ENCODE assay signal across 9 mouse cellular contexts in the genomic region with DNA sequence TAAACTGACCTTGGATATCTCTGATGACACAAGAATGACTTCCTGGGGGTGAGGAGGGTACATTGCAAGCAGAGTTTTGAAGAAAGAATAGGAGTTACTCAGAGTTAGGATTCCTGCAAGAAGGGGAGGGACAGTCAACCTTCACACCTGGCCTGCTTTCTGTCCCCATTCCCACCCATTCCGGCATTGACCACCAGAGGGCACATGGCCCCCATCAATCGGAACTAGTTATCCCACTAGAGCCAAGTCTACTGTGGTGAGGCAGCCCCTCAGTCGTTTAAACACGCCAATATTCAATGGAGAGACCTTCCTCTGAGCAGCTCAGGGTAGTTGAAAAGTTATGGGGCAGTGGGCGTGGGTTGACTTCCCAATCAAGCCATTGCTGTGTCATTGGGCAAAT. TPM values are rescaled to one million over a fixed set of nuclear protein-coding genes. Genes with fewer than 3 reads are reported as not detected.
A peak's percentile ranks its signal among the peaks of the same experiment; 100 is the strongest.
DNase-seq lines count a peak whose midpoint lies in the region; ATAC-seq and TF ChIP-seq lines count a peak whose summit lies in the region.
"Had no signal": no experiment of that assay in that cellular context is flagged by ENCODE, and none has a peak within 500 bp of the region (broad histone marks: within the 10 kb centered on the region; RNA-seq: fewer than 3 reads in every experiment).

No protein-coding gene starts in this region.

- TF ChIP-seq POLR2A in ES-Bruce4 (IDR thresholded peaks at IDR 0.05; ENCODE audit: insufficient read depth, low read length) = no peak

- TF ChIP-seq CTCF in ES-Bruce4 (IDR thresholded peaks at IDR 0.05; ENCODE audit: low read depth, low read length) = peak; percentile 96

- H3K4me3 ChIP-seq in ES-Bruce4 (ENCODE audit: low read depth, low read length) = no peak overlapping the region
- no peak overlapping the region for H3K4me3 ChIP-seq in embryonic facial prominence, embryonic 14.5 days (ENCODE audit: low read depth, low read length)

- DNase-seq in adrenal gland, postnatal 14 days = peak; percentile 81
- DNase-seq in embryonic facial prominence, embryonic 14.5 days (ENCODE audit: low spot score) = peak; percentile 75
- peak; percentile 77 to 78 for DNase-seq in heart, postnatal 36 days
- DNase-seq in left cerebral cortex, adult 8-10 months (ENCODE audit: low spot score in 2 of 2) = peak; percentile 53 to 82
- DNase-seq in mesoderm, embryonic 11.5 days (ENCODE audit: low read depth, low spot score) = peak; percentile 81
- peak; percentile 70 for DNase-seq in right cerebral cortex, postnatal 14 days

- no peak for TF ChIP-seq EP300 in ES-Bruce4 (IDR thresholded peaks at IDR 0.05; ENCODE audit: insufficient read depth, low read depth, low read length)

- H3K36me3 ChIP-seq in ES-Bruce4 (ENCODE audit: control insufficient read depth, insufficient read depth, low read length, poor library complexity, severe bottlenecking) = no peaks in the 10 kb centered on the region
- H3K36me3 ChIP-seq in embryonic facial prominence, embryonic 14.5 days (ENCODE audit: control insufficient read depth, insufficient read depth, low read length) = no peaks in the 10 kb centered on the region
- H3K36me3 ChIP-seq: limb, embryonic 12.5 days had no signal

- WGBS in embryonic facial prominence, embryonic 14.5 days = 0% methylated on average over 5 of the region's 5 CpGs

- intact Hi-C loops in heart, postnatal 36 days (cut with DNase I) = loop anchor here (1.0 to 2.0 kb wide), 2 partner anchors 20 to 44 kb away; no protein-coding TSS in a partner anchor

- H3K9ac ChIP-seq in ES-Bruce4 (ENCODE audit: low read depth, poor library complexity, severe bottlenecking) = no peak overlapping the region
- no peak overlapping the region for H3K9ac ChIP-seq in embryonic facial prominence, embryonic 14.5 days (ENCODE audit: low read depth, low read length)
- H3K9ac ChIP-seq: limb, embryonic 12.5 days had no signal

- no peak for ATAC-seq in embryonic facial prominence, embryonic 14.5 days (ENCODE audit: low read depth)
- ATAC-seq in monocyte, adult 5-6 weeks (replicated peaks; ENCODE audit: insufficient number of reproducible peaks, low FRiP score, low TSS enrichment, poor library complexity, severe bottlenecking) = no peak

- peak overlapping the region; percentile 90; the same call in 1 of the 2 replicates for H3K4me2 ChIP-seq in embryonic facial prominence, embryonic 14.5 days (ENCODE audit: low read depth, low read length)

- H3K9me3 ChIP-seq in ES-Bruce4 (replicated peaks; ENCODE audit: control insufficient read depth, insufficient read depth, low read length, poor library complexity, severe bottlenecking) = no peaks in the 10 kb centered on the region
- peaks cover 4% of the 10 kb centered on the region; the same call in 1 of the 2 replicates for H3K9me3 ChIP-seq in embryonic facial prominence, embryonic 14.5 days (ENCODE audit: control insufficient read depth, low read length)

- no peak overlapping the region for H3K27ac ChIP-seq in ES-Bruce4 (ENCODE audit: insufficient read depth, low read length)
- no peak overlapping the region for H3K27ac ChIP-seq in embryonic facial prominence, embryonic 14.5 days (replicated peaks; ENCODE audit: low read depth, low read length)
- H3K27ac ChIP-seq: limb, embryonic 12.5 days had no signal

- no peaks in the 10 kb centered on the region for H3K27me3 ChIP-seq in ES-Bruce4 (ENCODE audit: control insufficient read depth, insufficient read depth, low read length, poor library complexity, severe bottlenecking)
- no peaks in the 10 kb centered on the region for H3K27me3 ChIP-seq in embryonic facial prominence, embryonic 14.5 days (replicated peaks; ENCODE audit: control insufficient read depth, insufficient read depth, low read length)
- H3K27me3 ChIP-seq: limb, embryonic 12.5 days had no signal

- H3K4me1 ChIP-seq in ES-Bruce4 (ENCODE audit: control insufficient read depth, insufficient read depth, low read length) = peaks cover 3% of the 10 kb centered on the region
- peaks cover 20% of the 10 kb centered on the region for H3K4me1 ChIP-seq in embryonic facial prominence, embryonic 14.5 days (ENCODE audit: control insufficient read depth, insufficient read depth, low read length)

RNA-seq across cellular contexts. Expression of gene Rnf126, which starts 1.6 kb away (rescaled TPM):
- polyA plus RNA-seq in ES-Bruce4 (2011; ENCODE audit: insufficient read depth, insufficient read length, low read depth, missing spikeins) = 49.6 and 61.5 TPM in 2 replicates
- total RNA-seq in adrenal gland, postnatal 14 days (2021) = 54.7 and 56.5 TPM in 2 replicates
- polyA plus RNA-seq in embryonic facial prominence, embryonic 14.5 days (2014; fragmentation: Nextera tagmentation; extraction: Ambion mirVana) = 77.5 and 78.9 TPM in 2 replicates
- 10 to 100 TPM; 23.6 to 24.6 TPM for total RNA-seq in heart, postnatal 36 days (2021)
- 10 to 100 TPM; 76.8 to 92.1 (median 86.8) TPM for total RNA-seq in left cerebral cortex, adult 8-10 months (2022)
- total RNA-seq in monocyte, adult 5-6 weeks (2017) = 3.5 to 18.0 TPM (median 8.8 TPM) in 3 replicates

RNA-seq across cellular contexts. Expression of gene Fstl3, which starts 8.7 kb away (rescaled TPM):
- 7.7 TPM in 2 replicates for polyA plus RNA-seq in ES-Bruce4 (2011; ENCODE audit: insufficient read depth, insufficient read length, low read depth, missing spikeins)
- 5.5 and 6.4 TPM in 2 replicates for total RNA-seq in adrenal gland, postnatal 14 days (2021)
- 8.3 and 10.7 TPM in 2 replicates for polyA plus RNA-seq in embryonic facial prominence, embryonic 14.5 days (2014; fragmentation: Nextera tagmentation; extraction: Ambion mirVana)
- total RNA-seq in heart, postnatal 36 days (2021) = 1 to 10 TPM; 4.2 to 4.3 TPM
- total RNA-seq in left cerebral cortex, adult 8-10 months (2022) = 1 to 10 TPM; 2.5 to 3.6 (median 2.7) TPM
- 1.3 to 3.3 TPM (median 2.0 TPM) in 3 replicates for total RNA-seq in monocyte, adult 5-6 weeks (2017)

RNA-seq across cellular contexts. Expression of gene Fgf22, which starts 13.5 kb away (rescaled TPM):
- polyA plus RNA-seq in ES-Bruce4 (2011; ENCODE audit: insufficient read depth, insufficient read length, low read depth, missing spikeins) = 1.0 and 1.2 TPM in 2 replicates
- not detected in 2 replicates for total RNA-seq in adrenal gland, postnatal 14 days (2021)
- polyA plus RNA-seq in embryonic facial prominence, embryonic 14.5 days (2014; fragmentation: Nextera tagmentation; extraction: Ambion mirVana) = 0.35 and 0.38 TPM in 2 replicates
- not detected for total RNA-seq in heart, postnatal 36 days (2021)
- 1 to 10 TPM; 4.7 to 5.9 (median 5.8) TPM for total RNA-seq in left cerebral cortex, adult 8-10 months (2022)
- total RNA-seq in monocyte, adult 5-6 weeks (2017) = not detected in 3 replicates

RNA-seq across cellular contexts. Expression of gene Polrmt, which starts 22.0 kb away (rescaled TPM):
- 21.9 and 23.0 TPM in 2 replicates for polyA plus RNA-seq in ES-Bruce4 (2011; ENCODE audit: insufficient read depth, insufficient read length, low read depth, missing spikeins)
- 59.2 and 65.4 TPM in 2 replicates for total RNA-seq in adrenal gland, postnatal 14 days (2021)
- polyA plus RNA-seq in embryonic facial prominence, embryonic 14.5 days (2014; fragmentation: Nextera tagmentation; extraction: Ambion mirVana) = 32.5 and 33.6 TPM in 2 replicates
- total RNA-seq in heart, postnatal 36 days (2021) = 10 to 100 TPM; 42.3 to 48.0 TPM
- total RNA-seq in left cerebral cortex, adult 8-10 months (2022) = 10 to 100 TPM; 47.9 to 56.7 (median 51.6) TPM
- total RNA-seq in monocyte, adult 5-6 weeks (2017) = 8.3 to 15.9 TPM (median 10.4 TPM) in 3 replicates

RNA-seq across cellular contexts. Expression of gene Prss57, which starts 22.4 kb away (rescaled TPM):
- polyA plus RNA-seq in ES-Bruce4 (2011; ENCODE audit: insufficient read depth, insufficient read length, low read depth, missing spikeins) = not detected in 2 replicates
- not detected in 2 replicates for total RNA-seq in adrenal gland, postnatal 14 days (2021)
- polyA plus RNA-seq in embryonic facial prominence, embryonic 14.5 days (2014; fragmentation: Nextera tagmentation; extraction: Ambion mirVana) = 0.16 TPM in 1 of 2 replicates, not detected in the other
- total RNA-seq in heart, postnatal 36 days (2021) = not detected
- total RNA-seq in left cerebral cortex, adult 8-10 months (2022) = under 1 TPM; 0.14 to 0.63 (median 0.39) TPM
- 0.21 to 2.1 TPM in 2 of 3 replicates, not detected in the other for total RNA-seq in monocyte, adult 5-6 weeks (2017)
- polyA plus RNA-seq: limb, embryonic 12.5 days had no signal
